Mouse (Mus musculus): ENCODE measurements at regions not wholly inside any gene's neighbourhood (a gene's known extent, or its start where the extent isn't known, plus 50 kb on each side); places are given as distances from the start of the nearest gene placed in this dataset.

GRCm38 (mm10) chr17:48639611-48640010, 184.9 kb downstream of the Unc5cl start:
- Histone ChIP-seq H3K36me3 (ENCODE audit: control insufficient read depth, insufficient read depth) (no peaks in the 10 kb centered on the region), H3K9me3 (replicated peaks; ENCODE audit: control insufficient read depth, low read length) (no peaks in the 10 kb centered on the region), H3K4me2 (ENCODE audit: low read depth, low read length) (no peak overlapping the region), H3K27ac (ENCODE audit: low read length) (no peak overlapping the region), H3K4me3 (ENCODE audit: low read length) (no peak overlapping the region), H3K27me3 (ENCODE audit: control insufficient read depth, insufficient read depth, low read length) (no peaks in the 10 kb centered on the region), H3K4me1 (ENCODE audit: control insufficient read depth, insufficient read depth, low read length) (no peaks in the 10 kb centered on the region), H3K9ac (ENCODE audit: low read length) (no peak overlapping the region)
- WGBS: 86% methylated on average over 12 of the region's 12 CpGs
- ATAC-seq (replicated peaks; ENCODE audit: extremely low read depth, insufficient read depth, low FRiP score): no peak

GRCm38 (mm10) chr17:48643533-48644019, 188.9 kb downstream of the Unc5cl start:
- Histone ChIP-seq H3K36me3 (ENCODE audit: control insufficient read depth, insufficient read depth) (no peaks in the 10 kb centered on the region), H3K4me1 (ENCODE audit: control insufficient read depth, insufficient read depth, low read length) (peaks cover 5% of the 10 kb centered on the region; the same call in 1 of the 2 replicates), H3K9ac (ENCODE audit: low read length) (no peak overlapping the region), H3K4me3 (ENCODE audit: low read length) (no peak overlapping the region), H3K4me2 (ENCODE audit: low read depth, low read length) (no peak overlapping the region), H3K27me3 (ENCODE audit: control insufficient read depth, insufficient read depth, low read length) (no peaks in the 10 kb centered on the region), H3K27ac (ENCODE audit: low read length) (no peak overlapping the region), H3K9me3 (replicated peaks; ENCODE audit: control insufficient read depth, low read length) (no peaks in the 10 kb centered on the region)
- 16% methylated on average over 5 of the region's 5 CpGs for WGBS
- no peak for ATAC-seq (replicated peaks; ENCODE audit: extremely low read depth, insufficient read depth, low FRiP score)

GRCm38 (mm10) chr17:48645056-48645455, 190.4 kb downstream of the Unc5cl start:
- H3K9ac ChIP-seq (ENCODE audit: low read length): no peak overlapping the region
- no peaks in the 10 kb centered on the region for H3K27me3 ChIP-seq (ENCODE audit: control insufficient read depth, insufficient read depth, low read length)
- H3K27ac ChIP-seq (ENCODE audit: low read length): no peak overlapping the region
- peaks cover 5% of the 10 kb centered on the region; the same call in 1 of the 2 replicates for H3K4me1 ChIP-seq (ENCODE audit: control insufficient read depth, insufficient read depth, low read length)
- no peak overlapping the region for H3K4me3 ChIP-seq (ENCODE audit: low read length)
- whole genome bisulfite sequencing: 92% methylated on average over 1 of the region's 1 CpGs
- H3K9me3 ChIP-seq (replicated peaks; ENCODE audit: control insufficient read depth, low read length): no peaks in the 10 kb centered on the region
- H3K36me3 ChIP-seq (ENCODE audit: control insufficient read depth, insufficient read depth): no peaks in the 10 kb centered on the region
- no peak for ATAC-seq (replicated peaks; ENCODE audit: extremely low read depth, insufficient read depth, low FRiP score)
- H3K4me2 ChIP-seq (ENCODE audit: low read depth, low read length): no peak overlapping the region

- H3K9ac ChIP-seq (ENCODE audit: low read length): no peak overlapping the region
- no peaks in the 10 kb centered on the region for H3K9me3 ChIP-seq (replicated peaks; ENCODE audit: control insufficient read depth, low read length)
- ATAC-seq (replicated peaks; ENCODE audit: extremely low read depth, insufficient read depth, low FRiP score): no peak; the same call in 1 of the 2 replicates
- H3K27ac ChIP-seq (ENCODE audit: low read length): no peak overlapping the region
- peak overlapping the region; percentile 63 for H3K4me2 ChIP-seq (ENCODE audit: low read depth, low read length)
- H3K27me3 ChIP-seq (ENCODE audit: control insufficient read depth, insufficient read depth, low read length): no peaks in the 10 kb centered on the region
- H3K4me3 ChIP-seq (ENCODE audit: low read length): peak overlapping the region; percentile 38
- peaks cover 5% of the 10 kb centered on the region; the same call in 1 of the 2 replicates for H3K4me1 ChIP-seq (ENCODE audit: control insufficient read depth, insufficient read depth, low read length)
- WGBS: 45% methylated on average over 11 of the region's 11 CpGs
- H3K36me3 ChIP-seq (ENCODE audit: control insufficient read depth, insufficient read depth): no peaks in the 10 kb centered on the region
Measured at GRCm38 (mm10) chr17:48646626-48647195, 192.0 kb downstream of the Unc5cl start.

GRCm38 (mm10) chr17:48647431-48647830, 192.7 kb downstream of the Unc5cl start:
- Histone ChIP-seq H3K9me3 (replicated peaks; ENCODE audit: control insufficient read depth, low read length) (no peaks in the 10 kb centered on the region), H3K9ac (ENCODE audit: low read length) (no peak overlapping the region; the same call in 1 of the 2 replicates), H3K4me3 (ENCODE audit: low read length) (peak overlapping the region; percentile 38), H3K27ac (ENCODE audit: low read length) (no peak overlapping the region), H3K4me2 (ENCODE audit: low read depth, low read length) (peak overlapping the region; percentile 63), H3K4me1 (ENCODE audit: control insufficient read depth, insufficient read depth, low read length) (peaks cover 5% of the 10 kb centered on the region; the same call in 1 of the 2 replicates), H3K27me3 (ENCODE audit: control insufficient read depth, insufficient read depth, low read length) (no peaks in the 10 kb centered on the region), H3K36me3 (ENCODE audit: control insufficient read depth, insufficient read depth) (no peaks in the 10 kb centered on the region)
- 42% methylated on average over 14 of the region's 14 CpGs for WGBS
- peak; percentile 41; the same call in 1 of the 2 replicates for ATAC-seq (replicated peaks; ENCODE audit: extremely low read depth, insufficient read depth, low FRiP score)

- peaks cover 5% of the 10 kb centered on the region; the same call in 1 of the 2 replicates for H3K4me1 ChIP-seq (ENCODE audit: control insufficient read depth, insufficient read depth, low read length)
- WGBS: 65% methylated on average over 13 of the region's 13 CpGs
- H3K9me3 ChIP-seq (replicated peaks; ENCODE audit: control insufficient read depth, low read length): peaks cover 5% of the 10 kb centered on the region; the same call in 1 of the 2 replicates
- ATAC-seq (replicated peaks; ENCODE audit: extremely low read depth, insufficient read depth, low FRiP score): no peak
- H3K36me3 ChIP-seq (ENCODE audit: control insufficient read depth, insufficient read depth): no peaks in the 10 kb centered on the region
- H3K4me3 ChIP-seq (ENCODE audit: low read length): no peak overlapping the region
- no peaks in the 10 kb centered on the region for H3K27me3 ChIP-seq (ENCODE audit: control insufficient read depth, insufficient read depth, low read length)
- no peak overlapping the region for H3K4me2 ChIP-seq (ENCODE audit: low read depth, low read length)
- no peak overlapping the region for H3K27ac ChIP-seq (ENCODE audit: low read length)
- H3K9ac ChIP-seq (ENCODE audit: low read length): no peak overlapping the region
Measured at GRCm38 (mm10) chr17:48650556-48650955, 195.9 kb downstream of the Unc5cl start.

GRCm38 (mm10) chr17:48672749-48673148, 218.0 kb downstream of the Unc5cl start:
- Histone ChIP-seq H3K9ac (ENCODE audit: low read length) (no peak overlapping the region), H3K4me2 (ENCODE audit: low read depth, low read length) (no peak overlapping the region), H3K27ac (ENCODE audit: low read length) (no peak overlapping the region), H3K36me3 (ENCODE audit: control insufficient read depth, insufficient read depth) (no peaks in the 10 kb centered on the region), H3K9me3 (replicated peaks; ENCODE audit: control insufficient read depth, low read length) (0 out of 2 replicates have a peak, but pooled peaks cover 2% of the 10 kb centered on the region), H3K4me3 (ENCODE audit: low read length) (no peak overlapping the region), H3K27me3 (ENCODE audit: control insufficient read depth, insufficient read depth, low read length) (no peaks in the 10 kb centered on the region), H3K4me1 (ENCODE audit: control insufficient read depth, insufficient read depth, low read length) (no peaks in the 10 kb centered on the region)
- 70% methylated on average over 3 of the region's 3 CpGs for WGBS
- no peak for ATAC-seq (replicated peaks; ENCODE audit: extremely low read depth, insufficient read depth, low FRiP score)

- no peaks in the 10 kb centered on the region for H3K9me3 ChIP-seq (replicated peaks; ENCODE audit: control insufficient read depth, low read length)
- H3K36me3 ChIP-seq (ENCODE audit: control insufficient read depth, insufficient read depth): no peaks in the 10 kb centered on the region
- no peak overlapping the region for H3K27ac ChIP-seq (ENCODE audit: low read length)
- no peak overlapping the region for H3K9ac ChIP-seq (ENCODE audit: low read length)
- ATAC-seq (replicated peaks; ENCODE audit: extremely low read depth, insufficient read depth, low FRiP score): no peak
- H3K27me3 ChIP-seq (ENCODE audit: control insufficient read depth, insufficient read depth, low read length): no peaks in the 10 kb centered on the region
- 52% methylated on average over 12 of the region's 12 CpGs for WGBS
- no peaks in the 10 kb centered on the region for H3K4me1 ChIP-seq (ENCODE audit: control insufficient read depth, insufficient read depth, low read length)
- H3K4me3 ChIP-seq (ENCODE audit: low read length): no peak overlapping the region
- H3K4me2 ChIP-seq (ENCODE audit: low read depth, low read length): no peak overlapping the region
Measured at GRCm38 (mm10) chr17:48678216-48678832, 223.6 kb downstream of the Unc5cl start.

GRCm38 (mm10) chr17:48680331-48680730, 225.6 kb downstream of the Unc5cl start:
- Histone ChIP-seq H3K36me3 (ENCODE audit: control insufficient read depth, insufficient read depth) (no peaks in the 10 kb centered on the region), H3K27ac (ENCODE audit: low read length) (no peak overlapping the region), H3K4me2 (ENCODE audit: low read depth, low read length) (no peak overlapping the region), H3K9ac (ENCODE audit: low read length) (no peak overlapping the region), H3K4me1 (ENCODE audit: control insufficient read depth, insufficient read depth, low read length) (no peaks in the 10 kb centered on the region), H3K4me3 (ENCODE audit: low read length) (no peak overlapping the region), H3K9me3 (replicated peaks; ENCODE audit: control insufficient read depth, low read length) (no peaks in the 10 kb centered on the region), H3K27me3 (ENCODE audit: control insufficient read depth, insufficient read depth, low read length) (no peaks in the 10 kb centered on the region)
- ATAC-seq (replicated peaks; ENCODE audit: extremely low read depth, insufficient read depth, low FRiP score): no peak
- 76% methylated on average over 10 of the region's 10 CpGs for WGBS
